Mouse (Mus musculus) A20 (cell line): ENCODE measurements at regions not wholly inside any gene's neighbourhood (a gene's known extent, or its start where the extent isn't known, plus 50 kb on each side); places are given as distances from the start of the nearest gene placed in this dataset.

Source experiments
- DNase-seq: peaks from one replicate; pipeline ENCODE4 v3.0.0-alpha.2; 2011; ENCODE audit warnings: low read depth, low spot score

GRCm38 (mm10) chr10:117516510-117516909 is 112.8 kb upstream of the Cpm start:
- DNase-seq, result no peak

GRCm38 (mm10) chr10:117515777-117516501 is 113.4 kb upstream of the Cpm start:
- DNase-seq, result peak; percentile 57

GRCm38 (mm10) chr10:117515039-117515438 is 114.3 kb upstream of the Cpm start:
- DNase-seq, result no peak

- DNase-seq, result no peak
These were observed 115.3 kb upstream of the Cpm start for GRCm38 (mm10) chr10:117513925-117514546.

- DNase-seq, result no peak
These were observed 116.7 kb upstream of the Cpm start for GRCm38 (mm10) chr10:117512424-117513257.

GRCm38 (mm10) chr10:117511483-117512406 is 117.6 kb upstream of the Cpm start:
- no peak for DNase-seq

GRCm38 (mm10) chr10:117510529-117511482 is 118.5 kb upstream of the Cpm start:
- DNase-seq, result no peak

GRCm38 (mm10) chr10:117510224-117510486 is 119.1 kb upstream of the Cpm start:
- no peak for DNase-seq

GRCm38 (mm10) chr10:117509431-117510223 is 119.7 kb upstream of the Cpm start:
- DNase-seq, result no peak

- DNase-seq, result no peak
These were observed 122.9 kb upstream of the Cpm start for GRCm38 (mm10) chr10:117506252-117506992.

- no peak for DNase-seq
These were observed 123.8 kb upstream of the Cpm start for GRCm38 (mm10) chr10:117505529-117505928.

- DNase-seq, result no peak
These were observed 124.2 kb upstream of the Cpm start for GRCm38 (mm10) chr10:117505057-117505456.

GRCm38 (mm10) chr10:117504267-117504902 is 124.6 kb upstream of the Cpsf6 start:
- DNase-seq, result no peak

- DNase-seq, result no peak
These were observed 123.7 kb upstream of the Cpsf6 start for GRCm38 (mm10) chr10:117503222-117504184.

- DNase-seq, result no peak
These were observed 122.9 kb upstream of the Cpsf6 start for GRCm38 (mm10) chr10:117502731-117503130.

- DNase-seq, result no peak
These were observed 122.3 kb upstream of the Cpsf6 start for GRCm38 (mm10) chr10:117502135-117502534.

GRCm38 (mm10) chr10:117501426-117501825 is 121.6 kb upstream of the Cpsf6 start:
- DNase-seq, result no peak
